Mouse (Mus musculus) left cerebral cortex, postnatal 4 days (tissue): ENCODE measurements at regions not wholly inside any gene's neighbourhood (a gene's known extent, or its start where the extent isn't known, plus 50 kb on each side); places are given as distances from the start of the nearest gene placed in this dataset.

Source experiments
- DNase-seq: peaks from one replicate; pipeline ENCODE4 v3.0.0-alpha.2; 2022
- intact Hi-C: fragments of 180-260 bp; cut with DNase I; formaldehyde crosslinking; loops from one replicate; pipeline ENCODE4 v1.15.1; 2025

- intact Hi-C loops: no loop called here
- DNase-seq: no peak
Observed at GRCm38 (mm10) chrX:16421159-16421558, 101.5 kb upstream of the Cypt1 start.

- no peak for DNase-seq
- intact Hi-C loops: no loop called here
Observed at GRCm38 (mm10) chrX:16421663-16422062, 101.0 kb upstream of the Cypt1 start.

GRCm38 (mm10) chrX:16438088-16438487 is 84.6 kb upstream of the Cypt1 start:
- intact Hi-C loops: no loop called here
- DNase-seq: no peak

GRCm38 (mm10) chrX:16450496-16451078 is 72.1 kb upstream of the Cypt1 start:
- intact Hi-C loops: loop anchor here (10.0 kb wide), 1 partner anchor 164 kb away; the partner anchor contains the start of gene Maoa

More at GRCm38 (mm10) chrX:16450496-16451078, 72.1 kb upstream of the Cypt1 start:
- peak; percentile 27 for DNase-seq
